Mouse (Mus musculus): ENCODE measurements around the gene Napb. TPM values are rescaled to one million over a fixed set of nuclear protein-coding genes. Genes with fewer than 3 reads are reported as not detected.
A peak's percentile ranks its signal among the peaks of the same experiment; 100 is the strongest.

Gene Napb
- total and polyA plus RNA-seq, 3 experiments = not detected

DNA sequence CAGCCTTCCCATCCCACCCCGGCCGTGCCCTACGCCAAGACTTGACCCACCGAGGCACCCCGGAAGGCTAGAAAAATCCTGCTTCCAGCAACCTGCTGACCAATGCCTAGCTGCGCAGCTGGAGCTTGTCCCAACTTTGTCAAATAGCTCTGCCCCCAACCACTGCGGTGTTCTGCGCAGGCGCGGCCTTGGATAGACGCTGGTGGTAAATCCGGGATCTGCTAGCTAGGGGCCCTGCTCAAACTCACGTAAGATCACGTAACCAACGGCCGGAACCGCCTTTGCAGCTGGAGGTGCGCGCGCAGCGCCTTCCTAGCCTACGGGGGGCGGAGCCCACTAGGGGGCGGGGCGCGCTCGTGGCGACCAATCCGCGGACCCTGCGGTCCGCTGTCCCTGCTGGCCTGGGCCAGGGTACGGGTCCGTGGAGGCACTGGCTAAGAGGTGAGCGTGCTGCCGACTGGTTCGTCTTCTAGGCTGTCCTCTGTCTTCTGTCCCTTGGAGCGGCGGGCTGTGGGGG is 51.4 kb downstream of the Napb start, which contains the start of gene Gzf1 (continued):
- TF ChIP-seq NELFE (IDR thresholded peaks at IDR 0.05; ENCODE audit: low read depth, low read length) (peak; percentile 72), ELF1 (IDR thresholded peaks at IDR 0.05; ENCODE audit: low read depth, low read length) (peak; percentile 76)

DNA sequence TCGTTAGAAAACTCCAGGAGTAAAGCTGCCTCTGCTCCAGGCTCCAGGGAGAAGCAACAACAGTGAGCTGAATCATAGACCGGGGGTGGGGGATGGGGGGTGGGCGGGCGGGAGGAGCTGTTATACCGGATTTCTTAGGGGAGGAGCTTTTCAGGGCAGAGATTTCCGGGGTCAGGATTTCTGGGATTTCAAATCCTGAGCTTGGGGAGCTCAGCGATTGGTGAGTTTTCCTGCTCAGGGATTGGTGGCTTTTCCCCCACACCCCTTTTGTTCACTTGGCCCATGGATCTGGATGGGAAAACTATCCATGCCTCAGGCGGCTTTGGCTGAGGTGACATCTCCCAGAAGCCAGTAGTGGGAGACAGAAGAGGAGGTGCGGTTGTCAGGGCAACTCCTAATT is 52.9 kb downstream of the Napb start:
- H3K79me2 ChIP-seq (ENCODE audit: control insufficient read depth, insufficient read depth, low read length, poor library complexity) = peaks cover 13% of the 10 kb centered on the region
- H3K9me3 ChIP-seq (replicated peaks; ENCODE audit: insufficient read depth, low read length) = no peaks in the 10 kb centered on the region
- H3K36me3 ChIP-seq (ENCODE audit: control insufficient read depth in 1 of 2, insufficient read depth in 2 of 2, low read length in 2 of 2) = peaks cover 5 to 18% of the 10 kb centered on the region in 2 experiments
- peaks cover 9 to 10% of the 10 kb centered on the region in 2 experiments for H3K4me1 ChIP-seq (ENCODE audit: control insufficient read depth in 1 of 2, insufficient read depth in 2 of 2, low read length in 2 of 2)
- no peak for DNase-seq (ENCODE audit: low read depth, low spot score)
- H3K27ac ChIP-seq (ENCODE audit: control insufficient read depth, low read depth, low read length) = no peak overlapping the region
- no peak overlapping the region for H3K4me3 ChIP-seq (ENCODE audit: control insufficient read depth in 1 of 2, insufficient read depth in 1 of 2, low read depth in 2 of 2, low read length in 2 of 2)
- no peaks in the 10 kb centered on the region for H3K27me3 ChIP-seq (ENCODE audit: control insufficient read depth in 1 of 2, insufficient read depth in 2 of 2, low read length in 2 of 2)
- H3K9ac ChIP-seq (ENCODE audit: control insufficient read depth, low read depth, low read length, poor library complexity, severe bottlenecking) = no peak overlapping the region
- TF ChIP-seq GATA1 (IDR thresholded peaks at IDR 0.05; ENCODE audit: low read depth, low read length) (no peak), NRF1 (IDR thresholded peaks at IDR 0.05; ENCODE audit: insufficient read depth, low read depth, low read length, poor library complexity, severe bottlenecking) (no peak), MAX (IDR thresholded peaks at IDR 0.05; ENCODE audit: low read length) (no peak)

DNA sequence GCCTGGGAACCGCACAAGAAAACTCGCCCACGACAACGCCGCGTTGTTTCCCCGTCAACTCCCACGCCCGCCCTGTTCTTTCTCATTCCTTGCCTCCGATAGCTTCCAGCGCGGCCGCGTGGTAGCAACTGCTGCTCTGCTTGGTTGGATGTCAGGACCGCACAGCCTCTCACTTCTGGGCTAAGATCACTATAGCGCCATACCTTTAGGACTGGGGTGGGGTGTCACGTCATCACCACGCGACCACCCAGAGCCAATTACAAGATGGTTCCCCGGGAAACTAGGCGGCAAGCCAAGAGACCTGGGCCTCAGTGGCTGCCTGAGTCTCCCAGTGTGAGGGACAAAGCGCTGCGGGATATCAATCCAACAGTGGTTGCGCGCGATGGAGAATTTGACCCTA is 54.5 kb downstream of the Napb start:
- no peaks in the 10 kb centered on the region for H3K27me3 ChIP-seq (ENCODE audit: control insufficient read depth in 1 of 2, insufficient read depth in 2 of 2, low read length in 2 of 2)
- peaks cover 6 to 24% of the 10 kb centered on the region in 2 experiments for H3K36me3 ChIP-seq (ENCODE audit: control insufficient read depth in 1 of 2, insufficient read depth in 2 of 2, low read length in 2 of 2)
- no peak for DNase-seq (ENCODE audit: low read depth, low spot score)
- H3K27ac ChIP-seq (ENCODE audit: control insufficient read depth, low read depth, low read length) = no peak overlapping the region
- peaks cover 11 to 13% of the 10 kb centered on the region in 2 experiments for H3K4me1 ChIP-seq (ENCODE audit: control insufficient read depth in 1 of 2, insufficient read depth in 2 of 2, low read length in 2 of 2)
- peaks cover 28% of the 10 kb centered on the region for H3K79me2 ChIP-seq (ENCODE audit: control insufficient read depth, insufficient read depth, low read length, poor library complexity)
- no peak overlapping the region for H3K9ac ChIP-seq (ENCODE audit: control insufficient read depth, low read depth, low read length, poor library complexity, severe bottlenecking)
- no peaks in the 10 kb centered on the region for H3K9me3 ChIP-seq (replicated peaks; ENCODE audit: insufficient read depth, low read length)
- no peak overlapping the region for H3K4me3 ChIP-seq (ENCODE audit: control insufficient read depth in 1 of 2, insufficient read depth in 1 of 2, low read depth in 2 of 2, low read length in 2 of 2)
- TF ChIP-seq UBTF (IDR thresholded peaks at IDR 0.05; ENCODE audit: borderline replicate concordance, insufficient read depth, low read depth, low read length) (no peak), TBP (IDR thresholded peaks at IDR 0.05; ENCODE audit: low read depth, low read length) (no peak), KAT2A (conservative IDR thresholded peaks at IDR 0.05; ENCODE audit: low read depth, low read length) (no peak), ZC3H11A (IDR thresholded peaks at IDR 0.05; ENCODE audit: low read depth, low read length) (no peak), MYB (IDR thresholded peaks at IDR 0.05; ENCODE audit: low read depth, low read length) (no peak), HCFC1 (IDR thresholded peaks at IDR 0.05; ENCODE audit: low read depth, low read length) (no peak), MXI1 (IDR thresholded peaks at IDR 0.05; ENCODE audit: low read depth, low read length) (no peak)
